Mouse (Mus musculus) small intestine, adult 2 months (tissue): ENCODE data around the gene Nrf1. TPM values are rescaled to one million over a fixed set of nuclear protein-coding genes. Genes with fewer than 3 reads are reported as not detected.
A peak's percentile ranks its signal among the peaks of the same experiment; 100 is the strongest.

Experiments
- H3K27ac ChIP-seq: fragments of 200-500 bp; 2 replicates; pipeline ENCODE4 v1.5.1; 2012; ENCODE audit warnings: low read depth, low read length, control low read depth, inconsistent platforms; ENCODE audit not compliant: insufficient read depth
- H3K27me3 ChIP-seq: fragments of 200-500 bp; 2 replicates; pipeline ENCODE4 v1.6.1; 2012; ENCODE audit warnings: mild to moderate bottlenecking, moderate library complexity, low read length, inconsistent platforms; ENCODE audit not compliant: control insufficient read depth, insufficient read depth
- H3K36me3 ChIP-seq: fragments of 200-500 bp; 2 replicates; pipeline ENCODE4 v1.6.1; 2012; ENCODE audit warnings: mild to moderate bottlenecking, low read length, control low read depth, inconsistent platforms; ENCODE audit not compliant: control insufficient read depth, insufficient read depth
- H3K4me1 ChIP-seq: fragments of 200-500 bp; 2 replicates; pipeline ENCODE4 v1.6.1; 2012; ENCODE audit warnings: low read length, inconsistent platforms, mixed read lengths; ENCODE audit not compliant: control insufficient read depth, insufficient read depth, insufficient read length
- H3K4me3 ChIP-seq: fragments of 200-500 bp; 2 replicates; pipeline ENCODE4 v1.5.1; 2012; ENCODE audit warnings: low read depth, mild to moderate bottlenecking, control low read depth, inconsistent platforms, low read length, moderate library complexity
- CTCF ChIP-seq: fragments of 200-500 bp; IDR thresholded peaks from 2 replicates; pipeline ENCODE4 v1.5.1; 2012; ENCODE audit warnings: low read depth, mild to moderate bottlenecking, control low read depth, inconsistent platforms, low read length, moderate library complexity, mixed read lengths; ENCODE audit not compliant: insufficient replicate concordance, insufficient read length; ENCODE audit errors: extremely low read depth
- POLR2A ChIP-seq: fragments of 200-500 bp; IDR thresholded peaks from 2 replicates; pipeline ENCODE4 v1.6.1; 2012; ENCODE audit warnings: low read depth, mild to moderate bottlenecking, control low read depth, inconsistent platforms, low read length, moderate library complexity
- WGBS: fragments of 180-500 bp; shearing (Covaris S2); methylation state at CpG from one replicate; pipeline ENCODE4 v1.1.7; 2018; 5-methylcytosine and 5-hydroxymethylcytosine counted together
- polyA plus RNA-seq: library from polyadenylated mRNA; depleted of rRNA; stranded (reverse); fragments of >200 nt; gene quantifications from 2 replicates; pipeline ENCODE4 v1.2.3, GENCODE M21; 2012; rRNA removed

The Nrf1 gene
- 12.5 and 21.6 TPM in 2 replicates for polyA plus RNA-seq

DNA sequence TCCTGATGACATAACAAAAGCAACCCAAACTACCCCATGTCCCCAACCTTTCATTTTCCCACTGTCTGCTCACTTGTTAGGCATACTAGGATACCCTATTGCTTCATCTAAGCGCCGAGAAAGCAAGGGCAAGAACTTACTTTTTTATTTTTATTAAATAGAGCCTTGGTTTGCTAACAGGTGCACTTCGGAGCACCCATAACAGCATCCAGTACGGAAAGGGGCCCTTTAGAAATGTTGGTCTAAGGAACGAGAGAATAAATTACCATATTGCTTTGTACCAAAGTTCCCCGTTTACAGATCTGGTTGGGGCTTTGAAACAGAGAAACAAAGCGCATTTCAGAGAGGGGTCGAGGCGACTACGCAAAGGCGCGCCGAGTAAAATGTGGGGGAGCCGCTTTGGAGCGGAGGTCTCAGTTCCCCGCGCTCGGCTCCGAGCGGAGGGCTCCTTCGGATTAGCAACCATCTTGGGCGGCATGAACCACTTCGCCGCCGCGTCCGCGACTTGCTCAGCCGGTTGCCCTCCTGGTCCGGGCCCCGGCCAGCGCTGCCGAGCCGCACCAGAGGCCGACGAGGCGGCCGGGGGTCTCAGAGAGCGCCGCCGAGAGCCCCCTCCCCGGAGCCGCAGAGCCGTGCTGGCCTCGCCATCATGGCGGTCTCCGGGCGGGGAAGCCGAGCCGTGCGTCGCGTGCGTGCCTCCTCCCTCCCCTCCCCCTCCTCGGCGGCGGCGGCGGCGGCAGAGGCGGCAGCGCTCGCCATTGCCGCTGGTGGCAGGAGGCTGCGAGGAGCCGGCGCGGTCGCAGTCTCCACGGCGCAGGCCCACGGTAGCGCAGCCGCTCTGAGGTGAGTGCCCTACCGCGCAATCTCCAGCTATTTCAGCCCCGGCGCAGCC lies at the start of gene Nrf1:
Nrf1 (plus strand) TSS at position 718 of the 892 bp plus-strand sequence.
- Histone ChIP-seq H3K27me3 (no peaks in the 10 kb centered on the region), H3K4me3 (peak within 1 kb of the TSS; percentile 95), H3K27ac (peak within 1 kb of the TSS; percentile 99), H3K4me1 (no peaks in the 10 kb centered on the region; the same call in 1 of the 2 replicates), H3K36me3 (no peaks in the 10 kb centered on the region)
- WGBS: under 1% methylated on average over 77 of the region's 78 CpGs
- TF ChIP-seq CTCF (no peak), POLR2A (peak; percentile 96)

GRCm38 (mm10) chr6:29998140-29998539 lies 49.6 kb upstream of the Nrf1 start:
- WGBS: 76% methylated on average over 9 of the region's 9 CpGs
- Histone ChIP-seq H3K27me3 (no peaks in the 10 kb centered on the region), H3K36me3 (no peaks in the 10 kb centered on the region), H3K4me1 (no peaks in the 10 kb centered on the region), H3K27ac (no peak overlapping the region), H3K4me3 (no peak overlapping the region)
- no peak for TF ChIP-seq CTCF
- no peak for TF ChIP-seq POLR2A

GRCm38 (mm10) chr6:29998771-29999170 lies 49.0 kb upstream of the Nrf1 start:
- no peak overlapping the region for H3K27ac ChIP-seq
- WGBS: 73% methylated on average over 4 of the region's 4 CpGs
- no peak overlapping the region for H3K4me3 ChIP-seq
- no peaks in the 10 kb centered on the region for H3K27me3 ChIP-seq
- no peaks in the 10 kb centered on the region for H3K4me1 ChIP-seq
- TF ChIP-seq CTCF (no peak), POLR2A (no peak)
- H3K36me3 ChIP-seq: no peaks in the 10 kb centered on the region

- no peaks in the 10 kb centered on the region for H3K27me3 ChIP-seq
- 66% methylated on average over 9 of the region's 9 CpGs for WGBS
- H3K27ac ChIP-seq: no peak overlapping the region
- no peak for TF ChIP-seq CTCF
- no peak for TF ChIP-seq POLR2A
- H3K4me3 ChIP-seq: no peak overlapping the region
- H3K36me3 ChIP-seq: no peaks in the 10 kb centered on the region
- no peaks in the 10 kb centered on the region for H3K4me1 ChIP-seq
Observed at GRCm38 (mm10) chr6:30002628-30003027, 45.2 kb upstream of the Nrf1 start.

DNA sequence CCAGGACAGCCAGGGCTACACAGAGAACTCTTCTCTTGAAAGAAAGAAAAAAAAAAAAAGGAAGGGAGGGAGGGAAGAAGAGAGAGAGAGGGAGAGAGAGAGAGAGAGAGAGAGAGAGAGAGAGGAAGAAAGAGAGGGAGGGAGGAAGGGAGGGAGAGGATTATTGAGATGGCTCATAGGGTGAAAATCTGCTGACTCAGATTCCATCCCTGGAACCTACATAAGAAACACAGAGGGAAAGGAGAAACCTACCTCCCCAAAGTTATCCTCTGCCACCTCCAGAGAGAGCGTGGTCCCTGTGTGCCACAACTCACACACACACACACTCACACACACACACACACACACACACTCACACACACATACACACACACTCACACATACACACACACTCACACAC lies 41.9 kb upstream of the Nrf1 start:
- TF ChIP-seq CTCF (no peak), POLR2A (no peak)
- 100% methylated on average over 1 of the region's 1 CpGs for WGBS
- no peaks in the 10 kb centered on the region for H3K27me3 ChIP-seq
- no peaks in the 10 kb centered on the region for H3K4me1 ChIP-seq
- no peak overlapping the region for H3K27ac ChIP-seq
- no peaks in the 10 kb centered on the region for H3K36me3 ChIP-seq
- H3K4me3 ChIP-seq: no peak overlapping the region

DNA sequence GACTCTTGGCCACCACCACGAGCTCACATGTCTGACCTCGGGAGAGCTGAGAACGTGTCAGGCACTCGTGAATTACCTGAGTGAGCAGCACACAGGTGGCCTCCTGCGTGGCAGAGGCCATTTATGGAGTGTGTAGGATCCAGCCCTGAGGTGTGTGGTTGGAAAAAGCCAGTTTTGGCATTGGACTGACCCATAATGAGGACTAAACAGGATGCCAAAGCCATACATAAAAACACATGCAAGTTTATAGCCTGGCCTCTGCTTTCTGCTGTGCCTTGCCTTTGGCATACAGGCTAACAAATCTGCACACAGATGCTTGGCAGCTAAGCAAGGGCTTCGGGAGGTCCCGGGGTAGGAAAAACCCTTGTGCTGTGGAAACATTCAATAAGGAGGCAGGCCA lies 38.6 kb upstream of the Nrf1 start:
- Histone ChIP-seq H3K36me3 (no peaks in the 10 kb centered on the region), H3K27ac (no peak overlapping the region), H3K4me1 (no peaks in the 10 kb centered on the region), H3K4me3 (no peak overlapping the region), H3K27me3 (no peaks in the 10 kb centered on the region)
- WGBS: 77% methylated on average over 7 of the region's 7 CpGs
- TF ChIP-seq POLR2A: no peak
- TF ChIP-seq CTCF: no peak

- H3K27ac ChIP-seq: no peak overlapping the region
- H3K4me1 ChIP-seq: no peaks in the 10 kb centered on the region
- H3K27me3 ChIP-seq: no peaks in the 10 kb centered on the region
- TF ChIP-seq CTCF: no peak
- TF ChIP-seq POLR2A: no peak
- H3K36me3 ChIP-seq: no peaks in the 10 kb centered on the region
- H3K4me3 ChIP-seq: no peak overlapping the region
- 52% methylated on average over 2 of the region's 2 CpGs for WGBS
Observed at GRCm38 (mm10) chr6:30013520-30013919, 34.3 kb upstream of the Nrf1 start.
